Mouse (Mus musculus): Measurements from ENCODE around the gene Col6a5. TPM values are rescaled to one million over a fixed set of nuclear protein-coding genes. Genes with fewer than 3 reads are reported as not detected.

The Col6a5 gene
- polyA plus RNA-seq, 1 experiment from 2014 or later, result not detected

Other genes with a start within 250 kb of the Col6a5 start
- gene Col6a6, start 132.5 kb downstream of the Col6a5 start, polyA plus RNA-seq (2014; fragmentation: Nextera tagmentation; extraction: Ambion mirVana), result 0.06 and 0.09 TPM in 2 replicates
- gene Col6a4, start 136.1 kb upstream of the Col6a5 start, polyA plus RNA-seq (2014; fragmentation: Nextera tagmentation; extraction: Ambion mirVana), result 0.19 and 0.21 TPM in 2 replicates
- 3.9 and 4.9 TPM in 2 replicates for gene Glyctk, start 197.5 kb upstream of the Col6a5 start, polyA plus RNA-seq (2014; fragmentation: Nextera tagmentation; extraction: Ambion mirVana)
- 32.7 and 32.8 TPM in 2 replicates for gene Wdr82, start 210.3 kb upstream of the Col6a5 start, polyA plus RNA-seq (2014; fragmentation: Nextera tagmentation; extraction: Ambion mirVana)
- gene Ppm1m, start 239.1 kb upstream of the Col6a5 start, polyA plus RNA-seq (2014; fragmentation: Nextera tagmentation; extraction: Ambion mirVana), result 21.7 TPM in 2 replicates
- 57.3 and 59.6 TPM in 2 replicates for gene Twf2, start 242.5 kb upstream of the Col6a5 start, polyA plus RNA-seq (2014; fragmentation: Nextera tagmentation; extraction: Ambion mirVana)

Measured in hindbrain, embryonic 11.5 days (tissue).